ENCODE assay signal across 13 mouse cellular contexts in genomic region chr2:102913833-102914545, GRCm38 (mm10). TPM values are rescaled to one million over a fixed set of nuclear protein-coding genes. Genes with fewer than 3 reads are reported as not detected.
DNase-seq lines count a peak whose midpoint lies in the region; ATAC-seq lines count a peak whose summit lies in the region.
"Had no signal": no experiment of that assay in that cellular context is flagged by ENCODE, and none has a peak within 500 bp of the region (broad histone marks: within the 10 kb centered on the region; RNA-seq: fewer than 3 reads in every experiment).

No protein-coding gene starts in this region.

- peak; percentile 95 for ATAC-seq in megakaryocyte progenitor cell, adult 5-6 weeks (replicated peaks; ENCODE audit: poor library complexity)
- ATAC-seq: midbrain, embryonic 16.5 days had no signal

- peak; percentile 72 for DNase-seq in A20 (ENCODE audit: low read depth, low spot score)
- DNase-seq in MEL-GATA-1-ER (ENCODE audit: extremely low read depth, low read depth): peak; percentile 57
- DNase-seq in liver: peak; percentile 34
- no peak for DNase-seq in kidney, adult 11 months
- DNase-seq in Muller cell, postnatal 12 days (ENCODE audit: inconsistent ontology term): no peak
- DNase-seq in right cerebral cortex, postnatal 25 days: no peak
- no peak for DNase-seq in cerebellum, adult 9-10 months
- DNase-seq: cerebellum, adult 11 months; kidney, adult 2 months; kidney, postnatal 25 days; lung, adult 18-20 months had no signal

RNA-seq across cellular contexts. Expression of gene Cd44, which starts 12.5 kb away (rescaled TPM):
- 182 and 183 TPM in 2 replicates for total RNA-seq in megakaryocyte progenitor cell, adult 5-6 weeks (2015)
- total RNA-seq in megakaryocyte progenitor cell, adult 5-6 weeks (2017): 128 and 134 TPM in 2 replicates

Comparison
In these comparisons a context has a peak if more than half of its experiments do, and no peak if none do; other contexts are left out.
1. DNase-seq: peak in A20 (single experiment), MEL-GATA-1-ER (single experiment) and liver (single experiment); none in kidney, adult 11 months (single experiment), Muller cell, postnatal 12 days (single experiment), right cerebral cortex, postnatal 25 days (single experiment) and cerebellum, adult 9-10 months (single experiment).